Mouse (Mus musculus): ENCODE measurements around the gene Slfn5.

DNA sequence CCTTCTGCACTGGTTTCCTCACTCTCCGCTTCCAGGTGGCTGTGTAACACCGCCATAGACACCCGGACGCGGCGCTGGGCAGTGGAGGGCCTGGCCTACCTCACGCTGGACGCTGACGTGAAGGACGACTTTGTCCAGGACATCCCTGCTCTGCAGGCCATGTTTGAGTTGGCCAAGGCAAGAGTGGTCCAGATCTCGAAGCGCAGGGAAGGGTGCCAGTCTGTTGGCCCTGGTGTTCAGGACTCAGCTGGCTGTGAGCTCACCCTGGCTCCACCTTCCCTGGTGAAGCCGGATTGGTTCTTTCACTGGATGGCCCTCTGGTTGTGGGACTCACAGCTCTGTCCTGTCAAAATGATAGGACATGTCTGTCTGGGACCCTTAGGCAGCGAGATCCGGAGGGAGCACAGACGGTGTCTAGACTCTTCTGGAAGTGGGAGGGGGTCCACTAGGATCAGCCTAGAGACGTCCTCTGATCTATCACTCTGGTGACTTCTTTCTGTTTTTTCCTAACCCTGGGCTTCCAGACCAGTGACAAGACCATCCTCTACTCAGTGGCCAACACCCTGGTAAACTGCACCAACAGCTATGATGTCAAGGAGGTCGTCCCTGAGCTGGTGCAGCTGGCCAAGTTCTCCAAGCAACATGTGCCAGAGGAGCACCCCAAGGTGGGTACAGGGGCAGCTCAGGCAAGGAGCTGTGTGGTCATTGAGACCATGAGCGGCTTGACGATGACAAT lies 22.1 kb upstream of the Slfn5 start:
- TF ChIP-seq GATA1 (IDR thresholded peaks at IDR 0.05; ENCODE audit: low read length) (no peak), TAL1 (IDR thresholded peaks at IDR 0.05; ENCODE audit: low read length) (no peak)
